Mouse (Mus musculus) neutrophil, adult 5-6 weeks (primary cell): ENCODE data around the gene Med4. TPM values are rescaled to one million over a fixed set of nuclear protein-coding genes. Genes with fewer than 3 reads are reported as not detected.
A peak's percentile ranks its signal among the peaks of the same experiment; 100 is the strongest.
"Not testable (repeated sequence)": the region's sequence is repeated elsewhere in the genome, so short reads cannot be mapped to it uniquely, and the experiment has no call there.

Experiments
- ATAC-seq: fragments of 151-379, 151-347 bp; 2 replicates; pipeline ENCODE4 v1.8.0; 2017; ENCODE audit warnings: mild to moderate bottlenecking, moderate TSS enrichment; ENCODE audit not compliant: insufficient number of reproducible peaks, poor library complexity, low FRiP score, severe bottlenecking; ENCODE audit errors: extremely low read depth
- total RNA-seq: library from RNA; stranded (forward); fragments of 200-1000 nt; gene quantifications from 2 replicates; pipeline ENCODE4 v1.2.3, GENCODE M21; 2017

The Med4 gene
- total RNA-seq, 1 experiment from 2014 or later, result 64.4 TPM

DNA sequence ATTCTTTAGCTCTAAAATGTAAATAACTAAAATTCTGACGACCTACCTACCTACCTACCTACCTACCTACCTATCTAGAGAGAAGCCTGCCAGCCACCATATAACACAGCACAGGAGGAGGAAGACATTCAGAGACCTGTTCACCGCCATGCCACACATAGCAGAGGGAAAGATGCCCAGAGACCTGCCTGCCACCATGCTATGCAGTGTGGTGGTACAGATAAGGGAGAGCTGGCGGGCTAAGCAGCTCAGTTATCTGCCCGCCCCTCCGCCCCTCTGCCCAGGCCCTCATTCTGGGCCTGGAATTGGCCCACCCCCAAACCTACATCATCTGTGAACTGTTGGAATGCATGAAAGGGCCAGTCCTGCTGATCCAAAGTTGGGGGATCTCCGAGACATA is 15.7 kb upstream of the Med4 start:
- ATAC-seq, result no peak

DNA sequence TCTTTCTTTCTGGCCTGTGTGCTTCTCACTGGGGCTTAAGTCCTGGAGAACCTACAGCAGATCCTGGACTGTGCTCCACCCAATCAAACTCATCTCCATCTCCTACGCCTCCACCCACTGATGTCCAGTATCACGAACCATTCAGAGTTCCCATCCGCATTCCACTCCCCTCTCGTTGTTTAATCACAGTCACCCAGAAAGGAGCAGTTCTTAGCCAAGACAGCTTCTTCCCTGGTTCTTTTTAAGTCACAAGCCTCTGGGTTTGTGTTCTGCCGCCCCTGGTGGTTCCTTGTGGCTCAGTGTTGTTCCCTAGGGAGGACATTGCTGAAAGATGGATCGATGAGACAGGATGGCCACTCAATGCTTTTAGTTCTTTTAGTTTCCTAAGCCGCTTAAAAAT is 14.1 kb upstream of the Med4 start:
- ATAC-seq, result no peak

DNA sequence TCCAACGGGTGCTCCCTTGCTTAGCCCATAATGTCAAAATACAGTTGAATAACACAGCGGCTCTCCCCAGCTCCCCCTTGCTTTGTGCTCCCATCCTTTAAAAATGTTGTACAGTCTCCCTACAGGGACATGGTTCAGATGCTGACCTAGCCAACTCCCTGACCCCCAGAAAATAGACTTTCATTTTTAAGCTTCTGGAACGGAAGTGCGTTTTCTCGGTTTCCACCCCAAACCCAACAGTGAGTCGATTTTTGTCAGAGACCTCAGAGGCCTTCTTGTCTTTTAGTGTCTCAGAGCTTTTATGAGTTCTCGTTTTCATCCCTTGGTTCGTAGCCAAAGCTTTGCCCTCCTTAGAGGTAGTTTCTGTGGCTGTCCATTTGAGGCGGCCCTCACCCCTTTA is 8.5 kb upstream of the Med4 start:
- ATAC-seq, result no peak

- ATAC-seq, result no peak
Observed at GRCm38 (mm10) chr14:73501721-73502120, 8.1 kb upstream of the Med4 start.

GRCm38 (mm10) chr14:73502591-73503184 is 7.1 kb upstream of the Med4 start:
- ATAC-seq, result no peak

DNA sequence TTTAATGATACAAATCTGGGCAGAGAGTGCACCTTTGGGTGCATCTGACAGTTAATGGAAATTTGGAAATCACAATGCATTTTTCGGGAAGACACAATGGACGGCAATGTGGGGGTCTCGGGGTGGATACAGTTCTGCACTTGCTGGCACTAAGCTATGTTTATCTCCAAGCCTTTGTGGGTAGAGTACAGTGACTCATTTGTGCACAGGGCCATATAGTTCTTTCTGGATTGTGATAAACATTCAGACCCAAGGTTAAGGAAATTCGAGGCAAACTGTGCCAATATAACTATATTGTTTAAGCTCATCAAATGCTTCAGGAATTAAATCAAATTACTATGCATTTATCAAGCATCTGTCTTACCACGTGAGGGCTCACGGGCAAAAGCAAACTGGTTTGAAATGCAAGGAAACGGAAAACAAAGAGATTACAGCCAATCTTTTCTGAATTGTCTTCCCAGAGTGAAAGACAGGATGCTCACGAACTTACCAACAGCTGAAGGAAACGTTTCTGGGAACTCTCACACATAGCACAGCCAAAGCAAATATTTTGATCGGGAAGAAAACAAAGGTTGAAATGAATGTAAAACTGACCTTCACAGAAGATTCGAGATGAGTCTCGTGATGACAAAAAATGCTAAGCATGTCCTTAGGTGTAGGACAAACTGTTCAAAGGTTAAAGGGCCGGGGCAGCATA is 6.4 kb upstream of the Med4 start:
- ATAC-seq, result no peak

DNA sequence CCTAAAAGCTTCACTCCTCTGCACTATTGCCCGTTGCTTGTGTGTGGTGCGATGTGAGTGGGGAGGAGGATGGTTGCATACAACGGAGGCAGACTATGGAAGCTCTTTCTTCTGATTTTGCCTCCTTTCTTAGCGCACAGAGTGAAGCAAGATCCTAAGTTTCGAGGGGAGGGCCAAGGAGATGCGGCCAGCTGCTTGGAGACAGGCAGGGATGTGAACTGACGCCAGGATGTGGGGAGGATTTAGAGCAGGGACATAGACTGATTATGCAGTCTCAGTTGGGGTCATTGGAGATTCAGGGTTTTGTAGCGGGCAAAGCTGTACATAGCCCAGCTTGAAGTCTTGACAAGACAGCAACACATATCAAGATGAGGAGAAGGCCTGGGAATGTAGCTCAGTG is 3.5 kb upstream of the Med4 start:
- no peak for ATAC-seq

- ATAC-seq, result no peak
Observed at GRCm38 (mm10) chr14:73507200-73507599, 2.6 kb upstream of the Med4 start.

- no peak for ATAC-seq
Observed at GRCm38 (mm10) chr14:73507702-73508376, 2.0 kb upstream of the Med4 start.

DNA sequence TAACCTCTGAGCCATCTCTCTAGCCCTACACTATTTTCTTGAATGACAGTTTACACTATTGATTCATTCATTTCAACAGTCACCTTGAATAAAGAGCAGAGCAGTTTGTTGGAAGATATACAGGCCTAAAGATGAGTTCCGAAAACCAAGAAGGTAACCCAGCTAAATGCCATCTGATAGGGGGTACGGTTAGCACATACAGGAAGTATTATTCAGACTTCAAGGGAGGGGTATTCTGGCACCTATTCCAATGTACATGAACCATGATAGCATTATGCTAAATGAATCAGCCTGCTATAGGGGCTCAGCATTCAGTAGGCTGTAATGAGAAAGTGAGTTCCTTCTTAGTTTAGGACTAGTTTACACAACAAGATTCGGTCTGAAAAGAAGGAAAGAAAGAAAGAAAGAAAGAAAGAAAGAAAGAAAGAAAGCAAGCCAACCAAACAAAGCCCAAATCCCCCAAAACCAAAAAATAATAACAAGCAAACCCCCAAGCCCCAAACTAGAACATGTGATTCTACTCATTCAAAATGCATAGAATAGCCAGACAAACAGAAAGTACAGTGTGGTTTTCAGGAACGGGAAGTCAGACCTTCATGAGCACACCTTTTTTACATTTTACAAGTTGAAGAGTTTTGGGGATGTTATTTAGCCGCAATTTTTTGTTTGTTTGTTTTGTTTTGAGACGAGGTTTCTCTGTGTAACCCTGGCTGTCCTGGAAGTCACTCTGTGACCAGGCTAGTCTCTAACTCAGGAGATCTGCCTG is 1.0 kb upstream of the Med4 start:
- ATAC-seq, result no peak

GRCm38 (mm10) chr14:73524136-73524535 is 14.3 kb downstream of the Med4 start:
- no peak for ATAC-seq

GRCm38 (mm10) chr14:73524766-73525448 is 15.1 kb downstream of the Med4 start, which contains the start of gene Sucla2:
Sucla2 (plus strand) TSS chr14:73525319.
- peak; percentile 97 for ATAC-seq

GRCm38 (mm10) chr14:73528661-73529060 is 18.8 kb downstream of the Med4 start:
- ATAC-seq, result not testable (repeated sequence)

GRCm38 (mm10) chr14:73533755-73534465 is 24.1 kb downstream of the Med4 start:
- ATAC-seq, result no peak

DNA sequence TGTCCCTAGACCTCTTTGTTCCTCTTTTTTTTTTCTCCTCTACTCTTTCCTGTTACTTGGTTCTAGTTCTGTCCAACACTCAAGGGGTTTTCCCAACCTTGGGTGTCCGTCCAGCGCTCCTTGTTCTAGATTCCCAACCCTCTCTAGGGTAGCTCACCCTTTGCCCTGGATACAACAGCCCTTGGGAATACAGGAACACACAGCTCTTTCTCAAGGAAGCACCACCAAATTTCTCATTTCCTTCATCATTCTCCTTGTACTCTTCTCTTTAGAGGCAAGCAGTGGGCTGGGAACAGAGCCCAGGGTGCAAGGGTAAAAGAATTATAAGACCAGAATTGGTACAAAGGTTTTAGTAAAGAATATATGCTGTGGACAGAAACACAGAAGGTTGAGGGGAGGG is 25.8 kb downstream of the Med4 start:
- ATAC-seq, result no peak

GRCm38 (mm10) chr14:73543781-73544180 is 34.0 kb downstream of the Med4 start:
- ATAC-seq, result no peak

DNA sequence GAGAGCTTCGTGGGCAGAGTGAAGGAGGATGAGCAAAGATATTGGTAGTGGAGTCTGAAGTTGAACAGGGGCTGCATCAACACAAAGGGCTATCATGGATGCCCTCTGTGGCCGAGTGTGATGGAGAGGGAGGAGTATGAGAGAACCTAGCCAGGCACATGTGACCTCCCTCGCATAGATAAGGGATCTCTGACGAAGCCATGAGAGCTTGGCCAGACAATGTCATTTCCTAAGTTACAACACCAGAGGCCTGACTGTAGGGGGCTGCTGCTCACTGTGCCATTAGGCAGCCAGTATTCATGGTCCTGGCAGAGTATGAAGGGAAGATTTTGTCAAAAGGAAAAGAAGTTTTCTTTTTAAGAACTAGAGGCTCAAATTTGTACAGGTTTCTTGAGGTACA is 37.2 kb downstream of the Med4 start:
- ATAC-seq, result no peak

DNA sequence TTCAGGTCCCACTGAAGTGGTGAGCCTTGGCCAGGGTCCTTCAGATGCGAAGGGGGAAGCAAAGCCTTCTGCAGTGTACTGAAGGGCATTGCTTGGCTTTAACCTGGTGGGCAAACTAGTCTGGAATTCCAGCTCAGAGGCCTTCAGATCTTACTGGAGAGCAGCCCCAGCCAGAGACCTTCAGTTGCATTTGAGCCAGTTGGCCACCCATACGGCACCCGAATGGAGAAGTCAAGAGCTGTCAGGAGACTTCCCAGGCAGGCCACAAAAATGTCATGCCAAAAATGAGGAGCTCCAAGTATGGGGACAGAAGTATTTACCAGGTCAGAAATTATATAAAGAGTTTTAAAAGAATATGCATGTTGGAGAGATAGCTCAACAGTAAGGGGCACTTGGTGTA is 38.2 kb downstream of the Med4 start, which contains the start of gene Nudt15:
Nudt15 (minus strand) TSS at position 192 of the 400 bp plus-strand sequence.
- ATAC-seq, result no peak
